Mouse (Mus musculus): Measurements from ENCODE around the gene Gm49416. TPM values are rescaled to one million over a fixed set of nuclear protein-coding genes. Genes with fewer than 3 reads are reported as not detected.

Gene Gm49416
- polyA plus RNA-seq, 1 experiment from 2014 or later, result 2.5 TPM

- peaks cover 44% of the 10 kb centered on the region for H3K36me3 ChIP-seq (replicated peaks; ENCODE audit: control insufficient read depth, insufficient read depth)
- H3K4me3 ChIP-seq (replicated peaks; ENCODE audit: low read length), result peak overlapping the region; percentile 59
- H3K4me1 ChIP-seq (replicated peaks; ENCODE audit: control insufficient read depth, insufficient read depth, low read length), result peaks cover 10% of the 10 kb centered on the region; the same call in 1 of the 2 replicates
- H3K27me3 ChIP-seq (ENCODE audit: control insufficient read depth, insufficient read depth, low read length), result no peaks in the 10 kb centered on the region
- peak overlapping the region; percentile 85 for H3K4me2 ChIP-seq (replicated peaks)
- H3K9me3 ChIP-seq (ENCODE audit: control insufficient read depth, low read length), result no peaks in the 10 kb centered on the region
- ATAC-seq (ENCODE audit: low FRiP score) (no peak), DNase-seq (ENCODE audit: low spot score) (no peak)
- H3K9ac ChIP-seq, result peak overlapping the region; percentile 77
- 78% methylated on average over 10 of the region's 10 CpGs for WGBS
- H3K27ac ChIP-seq, result 0 out of 2 replicates have a peak overlapping the region, but pooled peaks have one; percentile 83
Measured at GRCm38 (mm10) chr19:8872266-8872840, 16.4 kb upstream of the Gm49416 start.

GRCm38 (mm10) chr19:8875031-8875430, 13.7 kb upstream of the Gm49416 start:
- no peak for ATAC-seq (ENCODE audit: low FRiP score)
- H3K9me3 ChIP-seq (ENCODE audit: control insufficient read depth, low read length), result no peaks in the 10 kb centered on the region
- peaks cover 17% of the 10 kb centered on the region for H3K4me1 ChIP-seq (replicated peaks; ENCODE audit: control insufficient read depth, insufficient read depth, low read length)
- H3K9ac ChIP-seq, result no peak overlapping the region
- H3K27me3 ChIP-seq (ENCODE audit: control insufficient read depth, insufficient read depth, low read length), result no peaks in the 10 kb centered on the region
- no peak overlapping the region for H3K27ac ChIP-seq
- no peak overlapping the region for H3K4me3 ChIP-seq (replicated peaks; ENCODE audit: low read length)
- H3K36me3 ChIP-seq (replicated peaks; ENCODE audit: control insufficient read depth, insufficient read depth), result peaks cover 53% of the 10 kb centered on the region
- 96% methylated on average over 7 of the region's 7 CpGs for WGBS
- DNase-seq (ENCODE audit: low spot score), result no peak
- no peak overlapping the region for H3K4me2 ChIP-seq (replicated peaks)

- H3K27ac ChIP-seq, result peak within 1 kb of the TSS; percentile 79
- under 1% methylated on average over 42 of the region's 42 CpGs for WGBS
- H3K4me3 ChIP-seq (replicated peaks; ENCODE audit: low read length), result peak within 1 kb of the TSS; percentile 60
- peaks cover 7% of the 10 kb centered on the region for H3K4me1 ChIP-seq (replicated peaks; ENCODE audit: control insufficient read depth, insufficient read depth, low read length)
- ATAC-seq (ENCODE audit: low FRiP score) (peak; percentile 97), DNase-seq (ENCODE audit: low spot score) (peak; percentile 79)
- no peaks in the 10 kb centered on the region for H3K9me3 ChIP-seq (ENCODE audit: control insufficient read depth, low read length)
- peaks cover 29% of the 10 kb centered on the region for H3K36me3 ChIP-seq (replicated peaks; ENCODE audit: control insufficient read depth, insufficient read depth)
- peak within 1 kb of the TSS; percentile 81 for H3K9ac ChIP-seq
- H3K4me2 ChIP-seq (replicated peaks), result peak within 1 kb of the TSS; percentile 86
- H3K27me3 ChIP-seq (ENCODE audit: control insufficient read depth, insufficient read depth, low read length), result no peaks in the 10 kb centered on the region
Measured at GRCm38 (mm10) chr19:8880311-8881033, 8.3 kb upstream of the Gm49416 start, which contains the start of gene Uqcc3. TSS of gene Uqcc3 (minus strand) at chr19:8880923.

GRCm38 (mm10) chr19:8881034-8881392, 7.7 kb upstream of the Gm49416 start:
- peak overlapping the region; percentile 60 for H3K4me3 ChIP-seq (replicated peaks; ENCODE audit: low read length)
- WGBS, result 17% methylated on average over 3 of the region's 3 CpGs
- no peak for ATAC-seq (ENCODE audit: low FRiP score)
- no peaks in the 10 kb centered on the region for H3K9me3 ChIP-seq (ENCODE audit: control insufficient read depth, low read length)
- peak overlapping the region; percentile 81 for H3K9ac ChIP-seq
- H3K27ac ChIP-seq, result peak overlapping the region; percentile 79; the same call in 1 of the 2 replicates
- H3K4me2 ChIP-seq (replicated peaks), result peak overlapping the region; percentile 86
- H3K27me3 ChIP-seq (ENCODE audit: control insufficient read depth, insufficient read depth, low read length), result no peaks in the 10 kb centered on the region
- H3K4me1 ChIP-seq (replicated peaks; ENCODE audit: control insufficient read depth, insufficient read depth, low read length), result peaks cover 7% of the 10 kb centered on the region
- H3K36me3 ChIP-seq (replicated peaks; ENCODE audit: control insufficient read depth, insufficient read depth), result peaks cover 23% of the 10 kb centered on the region
- DNase-seq (ENCODE audit: low spot score), result no peak

GRCm38 (mm10) chr19:8883616-8884015, 5.1 kb upstream of the Gm49416 start, which contains the start of the genes Lbhd1 and Gm49403:
TSS of gene Lbhd1 (plus strand) at chr19:8883732.
TSS of gene Gm49403 (plus strand) at chr19:8883930.
- DNase-seq (ENCODE audit: low spot score) (no peak), ATAC-seq (ENCODE audit: low FRiP score) (no peak)
- 80% methylated on average over 3 of the region's 3 CpGs for WGBS
- no peak within 1 kb of the TSS for H3K27ac ChIP-seq
- no peak within 1 kb of the TSS for H3K9ac ChIP-seq
- H3K9me3 ChIP-seq (ENCODE audit: control insufficient read depth, low read length), result no peaks in the 10 kb centered on the region
- no peak within 1 kb of the TSS for H3K4me2 ChIP-seq (replicated peaks)
- H3K36me3 ChIP-seq (replicated peaks; ENCODE audit: control insufficient read depth, insufficient read depth), result no peaks in the 10 kb centered on the region
- no peaks in the 10 kb centered on the region for H3K27me3 ChIP-seq (ENCODE audit: control insufficient read depth, insufficient read depth, low read length)
- peaks cover 15% of the 10 kb centered on the region for H3K4me1 ChIP-seq (replicated peaks; ENCODE audit: control insufficient read depth, insufficient read depth, low read length)
- no peak within 1 kb of the TSS for H3K4me3 ChIP-seq (replicated peaks; ENCODE audit: low read length)

GRCm38 (mm10) chr19:8886916-8887584, 1.7 kb upstream of the Gm49416 start:
- H3K4me2 ChIP-seq (replicated peaks), result peak overlapping the region; percentile 89
- WGBS, result 50% methylated on average over 1 of the region's 1 CpGs
- H3K4me1 ChIP-seq (replicated peaks; ENCODE audit: control insufficient read depth, insufficient read depth, low read length), result peaks cover 17% of the 10 kb centered on the region
- no peak overlapping the region for H3K9ac ChIP-seq
- H3K4me3 ChIP-seq (replicated peaks; ENCODE audit: low read length), result no peak overlapping the region
- H3K27me3 ChIP-seq (ENCODE audit: control insufficient read depth, insufficient read depth, low read length), result no peaks in the 10 kb centered on the region
- DNase-seq (ENCODE audit: low spot score), result no peak
- H3K27ac ChIP-seq, result no peak overlapping the region
- no peaks in the 10 kb centered on the region for H3K9me3 ChIP-seq (ENCODE audit: control insufficient read depth, low read length)
- peaks cover 13% of the 10 kb centered on the region for H3K36me3 ChIP-seq (replicated peaks; ENCODE audit: control insufficient read depth, insufficient read depth)
- no peak for ATAC-seq (ENCODE audit: low FRiP score)

- Histone ChIP-seq H3K9me3 (ENCODE audit: control insufficient read depth, low read length) (no peaks in the 10 kb centered on the region), H3K4me1 (replicated peaks; ENCODE audit: control insufficient read depth, insufficient read depth, low read length) (peaks cover 17% of the 10 kb centered on the region), H3K4me3 (replicated peaks; ENCODE audit: low read length) (peak overlapping the region; percentile 67), H3K9ac (peak overlapping the region; percentile 70), H3K27me3 (ENCODE audit: control insufficient read depth, insufficient read depth, low read length) (no peaks in the 10 kb centered on the region), H3K4me2 (replicated peaks) (peak overlapping the region; percentile 89), H3K36me3 (replicated peaks; ENCODE audit: control insufficient read depth, insufficient read depth) (peaks cover 13% of the 10 kb centered on the region), H3K27ac (peak overlapping the region; percentile 89)
- ATAC-seq (ENCODE audit: low FRiP score) (no peak), DNase-seq (ENCODE audit: low spot score) (no peak)
- 16% methylated on average over 19 of the region's 19 CpGs for WGBS
Measured at GRCm38 (mm10) chr19:8887585-8888463, 902 bp upstream of the Gm49416 start.

- peak; percentile 64 for ATAC-seq (ENCODE audit: low FRiP score)
- no peaks in the 10 kb centered on the region for H3K9me3 ChIP-seq (ENCODE audit: control insufficient read depth, low read length)
- H3K27me3 ChIP-seq (ENCODE audit: control insufficient read depth, insufficient read depth, low read length), result no peaks in the 10 kb centered on the region
- peak within 1 kb of the TSS; percentile 92 for H3K4me2 ChIP-seq (replicated peaks)
- peak within 1 kb of the TSS; percentile 85 for H3K9ac ChIP-seq
- H3K27ac ChIP-seq, result peak within 1 kb of the TSS; percentile 82
- DNase-seq (ENCODE audit: low spot score), result peak; percentile 87
- peaks cover 25% of the 10 kb centered on the region for H3K4me1 ChIP-seq (replicated peaks; ENCODE audit: control insufficient read depth, insufficient read depth, low read length)
- WGBS, result 2% methylated on average over 54 of the region's 54 CpGs
- peaks cover 31% of the 10 kb centered on the region for H3K36me3 ChIP-seq (replicated peaks; ENCODE audit: control insufficient read depth, insufficient read depth)
- peak within 1 kb of the TSS; percentile 74 for H3K4me3 ChIP-seq (replicated peaks; ENCODE audit: low read length)
Measured at GRCm38 (mm10) chr19:8892829-8893766, 4.4 kb downstream of the Gm49416 start, which contains the start of gene Ints5. TSS of gene Ints5 (plus strand) at chr19:8893005.

Measured in hindbrain, embryonic 14.5 days (tissue).